Mouse (Mus musculus) midbrain, embryonic 14.5 days (tissue): ENCODE data around the gene Grip2. TPM values are rescaled to one million over a fixed set of nuclear protein-coding genes. Genes with fewer than 3 reads are reported as not detected.
A peak's percentile ranks its signal among the peaks of the same experiment; 100 is the strongest.

Source experiments
- ATAC-seq: fragments of 200-750 bp; cut with Nextera tagmentation; 2 replicates; pipeline ENCODE4 v1.8.0; 2017; ENCODE audit warnings: moderate number of reproducible peaks, moderate library complexity; ENCODE audit not compliant: low FRiP score, low TSS enrichment
- DNase-seq: peaks from one replicate; pipeline ENCODE4 v3.0.0-alpha.2; 2015
- H3K27ac ChIP-seq: fragments of 300-500 bp; sonication (generic); replicated peaks from 2 replicates; pipeline ENCODE4 v1.5.1; 2014; ENCODE audit warnings: mild to moderate bottlenecking, low read depth, low read length, moderate library complexity
- H3K27me3 ChIP-seq: fragments of 300-500 bp; sonication (generic); 2 replicates; pipeline ENCODE4 v1.6.1; 2014; ENCODE audit warnings: low read length, control low read depth, mixed read lengths; ENCODE audit not compliant: control insufficient read depth, insufficient read depth
- H3K36me3 ChIP-seq: fragments of 300-500 bp; sonication (generic); 2 replicates; pipeline ENCODE4 v1.6.1; 2014; ENCODE audit warnings: low read length, control low read depth; ENCODE audit not compliant: control insufficient read depth, insufficient read depth
- H3K4me1 ChIP-seq: fragments of 300-500 bp; sonication (generic); 2 replicates; pipeline ENCODE4 v1.6.1; 2014; ENCODE audit warnings: mild to moderate bottlenecking, antibody characterized with exemption, low read length, control low read depth; ENCODE audit not compliant: control insufficient read depth, insufficient read depth
- H3K4me2 ChIP-seq: fragments of 300-500 bp; sonication (generic); 2 replicates; pipeline ENCODE4 v1.6.1; 2014; ENCODE audit warnings: mild to moderate bottlenecking, low read length, moderate library complexity
- H3K4me3 ChIP-seq: fragments of 300-500 bp; sonication (generic); replicated peaks from 2 replicates; pipeline ENCODE4 v1.5.1; 2014; ENCODE audit warnings: low read depth, low read length
- H3K9ac ChIP-seq: fragments of 300-500 bp; sonication (generic); replicated peaks from 2 replicates; pipeline ENCODE4 v1.6.1; 2014; ENCODE audit warnings: mild to moderate bottlenecking, low read length, moderate library complexity
- H3K9me3 ChIP-seq: fragments of 300-500 bp; sonication (generic); 2 replicates; pipeline ENCODE4 v1.6.1; 2016; ENCODE audit warnings: low read length, control low read depth, mixed read lengths; ENCODE audit not compliant: control insufficient read depth
- WGBS: fragments of 180-500 bp; shearing (Covaris S2); extraction: QIAGEN DNeasy Blood & Tissue Kit; methylation state at CpG from one replicate; pipeline ENCODE4 v1.1.7; 2014; 5-methylcytosine and 5-hydroxymethylcytosine counted together
- polyA plus RNA-seq: library from polyadenylated mRNA; unstranded; fragments of >200 nt; fragmentation: Nextera tagmentation; extraction: Ambion mirVana; gene quantifications from 2 replicates; pipeline ENCODE4 v1.2.1, GENCODE M21; 2014

The Grip2 gene
- polyA plus RNA-seq, 1 experiment from 2014 or later, result 7.5 TPM

- no peaks in the 10 kb centered on the region for H3K36me3 ChIP-seq
- no peak for DNase-seq
- WGBS, result 71% methylated on average over 8 of the region's 9 CpGs
- H3K27ac ChIP-seq, result no peak overlapping the region
- ATAC-seq, result no peak
- H3K9ac ChIP-seq, result no peak overlapping the region
- H3K27me3 ChIP-seq, result no peaks in the 10 kb centered on the region
- no peaks in the 10 kb centered on the region for H3K4me1 ChIP-seq
- no peaks in the 10 kb centered on the region for H3K9me3 ChIP-seq
- no peak overlapping the region for H3K4me2 ChIP-seq
- H3K4me3 ChIP-seq, result no peak overlapping the region
Measured at GRCm38 (mm10) chr6:91779206-91779605, 47.8 kb downstream of the Grip2 start.

- DNase-seq (peak; percentile 87), ATAC-seq (peak; percentile 75; the same call in 1 of the 2 replicates)
- no peaks in the 10 kb centered on the region for H3K36me3 ChIP-seq
- no peak overlapping the region for H3K9ac ChIP-seq
- no peak overlapping the region for H3K4me2 ChIP-seq
- H3K27me3 ChIP-seq, result no peaks in the 10 kb centered on the region
- H3K9me3 ChIP-seq, result no peaks in the 10 kb centered on the region
- no peak overlapping the region for H3K4me3 ChIP-seq
- WGBS, result 15% methylated on average over 9 of the region's 9 CpGs
- no peak overlapping the region for H3K27ac ChIP-seq
- no peaks in the 10 kb centered on the region for H3K4me1 ChIP-seq
Measured at GRCm38 (mm10) chr6:91776543-91776942, 50.5 kb downstream of the Grip2 start.

- H3K4me2 ChIP-seq, result no peak overlapping the region
- no peak overlapping the region for H3K27ac ChIP-seq
- no peaks in the 10 kb centered on the region for H3K36me3 ChIP-seq
- no peak overlapping the region for H3K4me3 ChIP-seq
- ATAC-seq (no peak), DNase-seq (no peak)
- 74% methylated on average over 5 of the region's 5 CpGs for WGBS
- no peaks in the 10 kb centered on the region for H3K4me1 ChIP-seq
- peaks cover 5% of the 10 kb centered on the region for H3K9me3 ChIP-seq
- H3K27me3 ChIP-seq, result no peaks in the 10 kb centered on the region
- H3K9ac ChIP-seq, result no peak overlapping the region
Measured at GRCm38 (mm10) chr6:91773951-91774350, 53.1 kb downstream of the Grip2 start.

GRCm38 (mm10) chr6:91767550-91767949, 59.5 kb downstream of the Grip2 start:
- no peaks in the 10 kb centered on the region for H3K27me3 ChIP-seq
- H3K9me3 ChIP-seq, result peaks cover 5% of the 10 kb centered on the region
- no peak overlapping the region for H3K9ac ChIP-seq
- H3K4me3 ChIP-seq, result no peak overlapping the region
- H3K36me3 ChIP-seq, result peaks cover 5% of the 10 kb centered on the region; the same call in 1 of the 2 replicates
- H3K4me1 ChIP-seq, result no peaks in the 10 kb centered on the region
- no peak overlapping the region for H3K27ac ChIP-seq
- ATAC-seq, result no peak
- no peak for DNase-seq
- WGBS, result 88% methylated on average over 8 of the region's 8 CpGs
- no peak overlapping the region for H3K4me2 ChIP-seq

GRCm38 (mm10) chr6:91762051-91762742, 64.9 kb downstream of the Grip2 start:
- WGBS, result 79% methylated on average over 9 of the region's 9 CpGs
- DNase-seq, result no peak

GRCm38 (mm10) chr6:91754845-91755244, 72.2 kb downstream of the Grip2 start:
- DNase-seq (no peak), ATAC-seq (no peak)
- peaks cover 81% of the 10 kb centered on the region for H3K36me3 ChIP-seq
- WGBS, result 73% methylated on average over 12 of the region's 12 CpGs
- H3K4me3 ChIP-seq, result no peak overlapping the region
- no peak overlapping the region for H3K9ac ChIP-seq
- H3K4me2 ChIP-seq, result no peak overlapping the region
- no peaks in the 10 kb centered on the region for H3K27me3 ChIP-seq
- no peaks in the 10 kb centered on the region for H3K4me1 ChIP-seq
- H3K9me3 ChIP-seq, result no peaks in the 10 kb centered on the region
- no peak overlapping the region for H3K27ac ChIP-seq

More at GRCm38 (mm10) chr6:91762051-91762742, 64.9 kb downstream of the Grip2 start:
- no peak for ATAC-seq
- Histone ChIP-seq H3K27me3 (no peaks in the 10 kb centered on the region), H3K4me1 (no peaks in the 10 kb centered on the region), H3K9ac (no peak overlapping the region), H3K27ac (no peak overlapping the region), H3K36me3 (peaks cover 30% of the 10 kb centered on the region), H3K4me2 (no peak overlapping the region), H3K4me3 (no peak overlapping the region), H3K9me3 (no peaks in the 10 kb centered on the region)

GRCm38 (mm10) chr6:91754098-91754497, 73.0 kb downstream of the Grip2 start:
- Histone ChIP-seq H3K9me3 (no peaks in the 10 kb centered on the region), H3K9ac (no peak overlapping the region), H3K4me2 (no peak overlapping the region), H3K27ac (peak overlapping the region; percentile 20; the same call in 1 of the 2 replicates), H3K4me3 (no peak overlapping the region), H3K27me3 (no peaks in the 10 kb centered on the region), H3K4me1 (no peaks in the 10 kb centered on the region), H3K36me3 (peaks cover 78% of the 10 kb centered on the region)
- no peak for DNase-seq
- WGBS, result 25% methylated on average over 6 of the region's 6 CpGs
- ATAC-seq, result no peak

GRCm38 (mm10) chr6:91752884-91753283, 74.2 kb downstream of the Grip2 start:
- Histone ChIP-seq H3K36me3 (peaks cover 85% of the 10 kb centered on the region), H3K4me3 (no peak overlapping the region), H3K9me3 (no peaks in the 10 kb centered on the region), H3K4me2 (no peak overlapping the region), H3K9ac (no peak overlapping the region), H3K27ac (no peak overlapping the region), H3K4me1 (no peaks in the 10 kb centered on the region), H3K27me3 (no peaks in the 10 kb centered on the region)
- no peak for ATAC-seq
- WGBS, result 48% methylated on average over 8 of the region's 8 CpGs
- no peak for DNase-seq

- no peak overlapping the region for H3K9ac ChIP-seq
- no peak overlapping the region for H3K27ac ChIP-seq
- no peak overlapping the region for H3K4me2 ChIP-seq
- H3K36me3 ChIP-seq, result peaks cover 83% of the 10 kb centered on the region
- DNase-seq, result no peak
- H3K4me3 ChIP-seq, result no peak overlapping the region
- H3K9me3 ChIP-seq, result no peaks in the 10 kb centered on the region
- 73% methylated on average over 3 of the region's 3 CpGs for WGBS
- no peaks in the 10 kb centered on the region for H3K4me1 ChIP-seq
- no peaks in the 10 kb centered on the region for H3K27me3 ChIP-seq
- no peak for ATAC-seq
Measured at GRCm38 (mm10) chr6:91750976-91751375, 76.1 kb downstream of the Grip2 start.
